Mouse (Mus musculus) forebrain, embryonic 15.5 days (tissue): Measurements from ENCODE around the gene Evi5. TPM values are rescaled to one million over a fixed set of nuclear protein-coding genes. Genes with fewer than 3 reads are reported as not detected.

Experiments used
- ATAC-seq: fragments of 200-750 bp; cut with Nextera tagmentation; replicated peaks from 2 replicates; pipeline ENCODE4 v1.8.0; 2017; ENCODE audit warnings: mild to moderate bottlenecking, moderate TSS enrichment, moderate library complexity
- H3K27ac ChIP-seq: fragments of 300-500 bp; sonication (generic); replicated peaks from 2 replicates; pipeline ENCODE4 v1.5.1; 2015; ENCODE audit warnings: mild to moderate bottlenecking, inconsistent platforms
- H3K27me3 ChIP-seq: fragments of 300-500 bp; sonication (generic); 2 replicates; pipeline ENCODE4 v1.6.1; 2015; ENCODE audit warnings: inconsistent platforms
- H3K36me3 ChIP-seq: fragments of 300-500 bp; sonication (generic); 2 replicates; pipeline ENCODE4 v1.6.1; 2015; ENCODE audit warnings: mild to moderate bottlenecking, inconsistent platforms
- H3K4me1 ChIP-seq: fragments of 300-500 bp; sonication (generic); 2 replicates; pipeline ENCODE4 v1.6.1; 2015; ENCODE audit warnings: inconsistent platforms
- H3K4me2 ChIP-seq: fragments of 300-500 bp; sonication (generic); replicated peaks from 2 replicates; pipeline ENCODE4 v1.6.1; 2015; ENCODE audit warnings: mild to moderate bottlenecking, inconsistent platforms
- H3K4me3 ChIP-seq: fragments of 300-500 bp; sonication (generic); 2 replicates; pipeline ENCODE4 v1.5.1; 2015; ENCODE audit warnings: mild to moderate bottlenecking, inconsistent platforms
- H3K9ac ChIP-seq: fragments of 300-500 bp; sonication (generic); replicated peaks from 2 replicates; pipeline ENCODE4 v1.6.1; 2015; ENCODE audit warnings: mild to moderate bottlenecking, inconsistent platforms
- H3K9me3 ChIP-seq: fragments of 300-500 bp; sonication (generic); 2 replicates; pipeline ENCODE4 v1.6.1; 2016; ENCODE audit warnings: inconsistent platforms
- WGBS: fragments of 180-500 bp; shearing (Covaris S2); methylation state at CpG from one replicate; pipeline ENCODE4 v1.1.7; 2015; ENCODE audit warnings: mixed read lengths; 5-methylcytosine and 5-hydroxymethylcytosine counted together
- polyA plus RNA-seq: library from polyadenylated mRNA; unstranded; fragments of >200 nt; fragmentation: Nextera tagmentation; extraction: Ambion mirVana; gene quantifications from 2 replicates; pipeline ENCODE4 v1.2.1, GENCODE M21; 2015

Gene Evi5
- polyA plus RNA-seq, 1 experiment from 2014 or later = 57.2 TPM

DNA sequence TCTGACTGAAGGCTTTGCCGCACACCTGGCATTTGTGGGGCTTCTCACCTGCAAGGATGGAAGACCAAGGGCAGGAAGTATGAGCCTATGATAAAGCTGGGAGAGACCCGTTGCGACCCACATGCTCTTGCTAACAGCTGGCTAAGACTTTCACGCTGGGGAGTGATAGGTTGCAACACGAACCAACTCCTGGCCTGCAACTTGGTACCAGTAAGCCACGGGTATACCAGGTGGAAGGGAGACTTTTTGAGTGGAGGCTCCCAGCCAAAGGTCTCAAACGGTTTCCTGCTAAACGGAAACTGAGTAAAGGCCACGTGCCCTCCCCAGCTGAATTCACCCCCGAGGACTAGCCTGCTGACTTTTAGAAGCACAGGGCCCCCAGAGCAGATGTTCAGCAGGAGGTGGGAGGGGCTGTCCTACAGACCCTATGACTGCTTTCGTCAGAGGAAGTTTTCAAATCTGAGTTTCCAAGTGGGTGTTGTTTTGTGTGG is 157.0 kb downstream of the Evi5 start:
- WGBS = 16% methylated on average over 11 of the region's 11 CpGs
- ATAC-seq = no peak
- Histone ChIP-seq H3K9me3 (no peaks in the 10 kb centered on the region), H3K27ac (no peak overlapping the region), H3K4me1 (peaks cover 15% of the 10 kb centered on the region), H3K4me3 (no peak overlapping the region), H3K9ac (no peak overlapping the region), H3K27me3 (peaks cover 59% of the 10 kb centered on the region), H3K36me3 (no peaks in the 10 kb centered on the region), H3K4me2 (no peak overlapping the region)

DNA sequence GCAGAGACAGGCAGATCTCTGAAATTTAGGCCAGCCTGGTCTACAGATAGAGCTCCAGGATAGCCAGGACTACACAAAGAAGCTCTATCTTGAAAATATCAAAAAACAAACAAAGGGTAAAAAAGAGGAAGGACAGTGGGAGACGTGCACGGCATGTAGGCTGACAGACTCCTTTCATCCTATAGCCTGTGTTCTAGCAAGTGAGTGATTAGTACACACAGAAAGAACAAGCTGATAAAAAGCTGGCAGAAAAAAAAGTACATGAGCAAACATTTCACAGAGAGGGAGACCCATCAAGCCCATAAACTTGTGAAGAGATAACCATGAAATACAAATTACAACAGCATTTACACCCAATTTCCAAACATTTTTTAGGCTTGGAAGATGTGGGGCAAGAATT is 163.2 kb downstream of the Evi5 start:
- H3K36me3 ChIP-seq = no peaks in the 10 kb centered on the region
- peaks cover 3% of the 10 kb centered on the region for H3K27me3 ChIP-seq
- no peak overlapping the region for H3K9ac ChIP-seq
- H3K9me3 ChIP-seq = no peaks in the 10 kb centered on the region
- 64% methylated on average over 2 of the region's 2 CpGs for WGBS
- no peak overlapping the region for H3K4me2 ChIP-seq
- ATAC-seq = no peak
- no peak overlapping the region for H3K27ac ChIP-seq
- no peaks in the 10 kb centered on the region for H3K4me1 ChIP-seq
- no peak overlapping the region for H3K4me3 ChIP-seq

DNA sequence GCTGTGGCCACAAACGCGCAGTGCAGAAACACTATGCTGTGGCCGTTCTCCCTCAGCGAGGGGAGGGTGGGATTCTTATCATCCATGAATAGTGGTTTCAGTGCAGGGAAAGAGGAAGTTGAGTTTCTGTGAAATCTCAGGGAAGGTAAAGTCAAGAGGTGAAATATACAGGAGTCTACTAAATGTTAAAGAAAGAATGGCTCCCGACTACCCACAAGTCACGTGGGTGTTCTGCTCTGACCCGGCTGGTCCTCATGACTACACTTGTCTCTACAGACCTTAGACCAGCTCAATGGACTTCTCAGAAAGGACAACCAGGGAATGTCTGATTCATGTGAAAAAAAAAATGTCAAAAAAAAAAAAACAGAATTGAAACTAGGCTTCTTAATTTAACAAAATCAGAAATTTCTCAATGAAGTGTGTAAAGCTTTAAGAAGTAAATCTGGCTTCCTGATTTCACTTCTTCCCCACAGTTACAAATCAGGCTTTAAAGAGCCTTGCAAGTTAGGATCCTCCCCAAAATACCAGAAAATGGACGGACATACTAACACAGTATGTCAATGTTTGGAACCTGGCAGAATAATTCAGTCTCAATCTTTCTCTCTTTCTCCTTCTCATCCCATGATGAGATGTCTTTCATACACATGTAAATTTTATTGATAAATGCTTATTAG is 166.6 kb downstream of the Evi5 start:
- H3K4me3 ChIP-seq = no peak overlapping the region
- no peak overlapping the region for H3K9ac ChIP-seq
- no peak for ATAC-seq
- H3K9me3 ChIP-seq = no peaks in the 10 kb centered on the region
- H3K36me3 ChIP-seq = no peaks in the 10 kb centered on the region
- H3K27me3 ChIP-seq = no peaks in the 10 kb centered on the region
- 89% methylated on average over 8 of the region's 8 CpGs for WGBS
- H3K4me2 ChIP-seq = no peak overlapping the region
- H3K27ac ChIP-seq = no peak overlapping the region
- no peaks in the 10 kb centered on the region for H3K4me1 ChIP-seq

DNA sequence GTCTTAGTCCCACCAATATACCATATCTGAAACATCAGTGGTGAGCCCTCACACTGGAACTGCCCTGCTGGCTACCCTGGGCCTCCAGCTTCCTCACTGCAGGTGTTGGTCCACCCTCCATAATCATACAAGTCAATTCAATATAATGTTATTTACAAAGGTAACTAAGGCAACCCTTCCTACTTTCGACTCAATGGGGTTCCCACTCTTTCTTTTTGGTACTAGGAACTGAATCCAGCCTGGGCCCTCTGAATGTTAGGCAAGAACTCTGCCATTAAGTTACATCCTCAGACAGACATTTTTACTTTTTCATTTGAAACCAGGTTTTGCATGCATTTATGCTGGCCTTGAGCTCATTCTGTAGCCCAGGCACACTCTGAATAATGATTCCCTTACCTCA is 168.6 kb downstream of the Evi5 start:
- no peaks in the 10 kb centered on the region for H3K4me1 ChIP-seq
- H3K27me3 ChIP-seq = no peaks in the 10 kb centered on the region
- no peaks in the 10 kb centered on the region for H3K9me3 ChIP-seq
- H3K4me2 ChIP-seq = no peak overlapping the region
- no peak overlapping the region for H3K4me3 ChIP-seq
- 90% methylated on average over 1 of the region's 1 CpGs for whole genome bisulfite sequencing
- H3K36me3 ChIP-seq = no peaks in the 10 kb centered on the region
- H3K9ac ChIP-seq = no peak overlapping the region
- no peak overlapping the region for H3K27ac ChIP-seq
- ATAC-seq = no peak

DNA sequence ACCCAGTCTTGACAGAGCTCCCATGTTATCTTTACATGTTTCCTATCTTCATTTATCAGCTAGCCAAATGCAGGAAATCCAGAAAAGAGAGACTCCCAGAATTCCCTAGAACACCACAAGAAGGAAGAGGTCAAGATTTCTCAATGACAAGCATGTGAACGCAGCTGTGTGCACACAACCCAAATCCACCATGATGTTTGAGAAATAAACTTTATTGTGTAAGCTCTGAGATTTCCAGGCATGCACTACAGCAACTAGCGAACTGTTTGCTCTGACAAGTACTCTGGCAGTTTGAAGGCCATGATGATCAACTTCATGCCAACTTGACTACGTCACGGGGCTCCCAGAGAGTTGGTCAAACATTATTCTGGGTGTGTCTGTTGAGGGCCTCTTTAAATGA is 169.2 kb downstream of the Evi5 start:
- H3K9me3 ChIP-seq = no peaks in the 10 kb centered on the region
- H3K4me2 ChIP-seq = no peak overlapping the region
- H3K27ac ChIP-seq = no peak overlapping the region
- no peaks in the 10 kb centered on the region for H3K36me3 ChIP-seq
- no peaks in the 10 kb centered on the region for H3K27me3 ChIP-seq
- H3K9ac ChIP-seq = no peak overlapping the region
- WGBS = 93% methylated on average over 4 of the region's 4 CpGs
- ATAC-seq = no peak
- H3K4me3 ChIP-seq = no peak overlapping the region
- no peaks in the 10 kb centered on the region for H3K4me1 ChIP-seq

DNA sequence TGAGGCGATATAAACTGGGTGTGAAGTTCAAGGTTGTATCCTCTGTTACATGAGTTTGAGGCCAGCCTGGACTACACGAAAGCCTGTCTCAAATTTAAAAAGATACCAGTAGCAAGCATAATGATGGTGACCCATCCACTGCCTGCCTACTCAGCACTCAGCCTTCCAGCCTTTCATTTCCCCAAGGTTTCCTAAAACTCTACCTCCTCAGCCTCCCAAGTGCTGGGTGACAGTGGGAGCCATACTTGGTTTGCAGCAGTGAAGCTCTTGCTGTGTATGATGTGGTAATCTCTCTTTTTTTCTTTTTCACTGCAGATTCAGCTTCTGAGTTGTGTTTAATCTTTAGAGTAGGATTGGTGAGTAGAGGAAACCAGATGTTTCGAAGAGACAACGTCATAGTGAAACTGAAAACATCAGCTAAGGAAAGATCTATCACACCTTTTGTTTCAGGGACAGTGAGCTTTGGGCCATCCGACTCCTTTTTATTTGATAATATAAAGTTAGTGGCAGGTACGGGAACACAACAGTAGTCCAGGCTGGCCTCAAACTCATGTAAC is 171.6 kb downstream of the Evi5 start:
- Histone ChIP-seq H3K4me3 (no peak overlapping the region), H3K4me1 (no peaks in the 10 kb centered on the region), H3K27ac (no peak overlapping the region), H3K9ac (no peak overlapping the region), H3K27me3 (no peaks in the 10 kb centered on the region), H3K9me3 (no peaks in the 10 kb centered on the region), H3K4me2 (no peak overlapping the region), H3K36me3 (no peaks in the 10 kb centered on the region)
- ATAC-seq = no peak
- WGBS = 89% methylated on average over 6 of the region's 6 CpGs

DNA sequence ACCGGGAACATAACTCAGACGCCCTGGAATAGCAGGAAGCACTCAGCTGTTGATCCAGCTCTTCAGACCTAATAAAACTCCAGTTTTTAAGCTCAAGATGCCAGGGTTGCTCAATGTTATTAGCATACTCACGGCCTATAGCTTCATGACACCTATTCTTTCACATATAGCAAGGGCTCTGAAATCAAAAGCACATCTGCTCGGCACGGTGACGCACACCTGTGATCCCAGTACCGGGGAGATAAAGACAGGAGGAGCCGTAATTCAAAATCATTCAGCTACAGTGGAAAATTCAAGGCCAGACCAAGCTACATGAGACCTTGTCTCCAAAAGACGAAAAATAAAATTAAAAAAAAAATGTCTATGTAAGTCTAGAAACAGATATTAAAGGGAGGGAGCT is 173.2 kb downstream of the Evi5 start:
- H3K27ac ChIP-seq = no peak overlapping the region
- H3K4me1 ChIP-seq = no peaks in the 10 kb centered on the region
- H3K36me3 ChIP-seq = no peaks in the 10 kb centered on the region
- WGBS = 87% methylated on average over 9 of the region's 9 CpGs
- no peaks in the 10 kb centered on the region for H3K9me3 ChIP-seq
- no peak overlapping the region for H3K4me2 ChIP-seq
- ATAC-seq = no peak
- H3K4me3 ChIP-seq = no peak overlapping the region
- H3K27me3 ChIP-seq = no peaks in the 10 kb centered on the region
- H3K9ac ChIP-seq = no peak overlapping the region

DNA sequence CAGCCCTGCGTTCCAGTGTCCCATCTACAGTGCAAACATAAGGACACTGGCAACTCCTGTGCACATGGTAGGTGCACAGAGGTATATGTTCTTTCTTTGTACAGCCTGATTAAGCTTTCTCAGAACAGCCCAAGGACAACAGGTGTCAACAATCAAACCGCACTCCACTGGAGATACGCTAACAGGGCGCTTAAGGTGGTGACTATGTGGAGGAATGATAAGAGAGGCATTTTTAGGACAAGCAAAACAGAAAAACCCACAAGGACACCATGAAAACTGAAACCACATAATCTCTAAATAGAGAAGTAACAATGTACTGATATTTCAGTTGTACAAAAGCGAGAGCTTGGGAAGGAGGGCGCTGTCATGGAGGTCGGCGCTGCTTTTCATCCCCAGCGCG is 174.0 kb downstream of the Evi5 start:
- H3K4me1 ChIP-seq = no peaks in the 10 kb centered on the region
- no peaks in the 10 kb centered on the region for H3K9me3 ChIP-seq
- ATAC-seq = no peak
- H3K4me3 ChIP-seq = no peak overlapping the region
- no peaks in the 10 kb centered on the region for H3K36me3 ChIP-seq
- 90% methylated on average over 10 of the region's 10 CpGs for WGBS
- H3K27me3 ChIP-seq = no peaks in the 10 kb centered on the region
- H3K4me2 ChIP-seq = no peak overlapping the region
- H3K27ac ChIP-seq = no peak overlapping the region
- no peak overlapping the region for H3K9ac ChIP-seq

DNA sequence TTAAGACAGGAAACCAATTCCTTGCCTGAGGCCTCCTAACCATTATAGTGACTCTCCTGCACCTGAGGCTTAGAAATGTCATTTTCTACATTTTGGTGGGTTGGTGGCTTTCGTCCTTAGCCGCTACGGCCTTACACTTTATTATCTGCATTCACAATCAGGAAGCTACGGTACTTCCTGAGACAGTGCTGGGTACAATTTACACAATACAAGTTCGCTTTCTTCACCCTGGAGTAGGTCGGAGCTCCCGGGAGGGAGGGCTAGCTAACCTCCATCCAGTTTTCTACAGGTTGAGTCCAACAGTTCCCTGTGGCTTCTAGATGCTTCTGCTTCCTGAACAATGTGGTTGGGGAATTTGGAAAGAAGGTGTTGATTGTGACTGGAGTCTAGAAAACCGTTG is 176.0 kb downstream of the Evi5 start:
- WGBS = 85% methylated on average over 8 of the region's 8 CpGs
- Histone ChIP-seq H3K4me1 (no peaks in the 10 kb centered on the region), H3K27ac (no peak overlapping the region), H3K27me3 (no peaks in the 10 kb centered on the region), H3K9ac (no peak overlapping the region), H3K4me2 (no peak overlapping the region), H3K36me3 (no peaks in the 10 kb centered on the region), H3K4me3 (no peak overlapping the region), H3K9me3 (no peaks in the 10 kb centered on the region)
- no peak for ATAC-seq

DNA sequence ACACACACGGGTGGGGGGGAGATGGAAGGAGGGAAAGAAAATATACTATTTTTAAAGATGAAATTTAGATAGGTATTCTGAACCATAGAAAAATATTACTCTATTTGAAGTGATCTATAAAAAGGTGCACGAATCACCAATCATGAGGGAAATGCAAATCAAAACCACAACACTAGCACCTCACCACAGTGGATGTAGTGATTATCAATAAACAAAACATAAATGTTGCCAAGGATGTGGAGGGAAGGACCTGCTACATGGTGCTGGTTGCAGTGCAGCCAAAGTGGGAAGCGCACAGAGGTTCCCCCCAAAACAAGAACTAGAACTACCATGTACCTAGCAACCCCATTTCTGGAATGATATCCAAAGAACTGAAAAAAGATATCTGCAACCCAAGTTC is 179.9 kb downstream of the Evi5 start:
- Histone ChIP-seq H3K9ac (no peak overlapping the region), H3K36me3 (no peaks in the 10 kb centered on the region), H3K27ac (no peak overlapping the region), H3K9me3 (no peaks in the 10 kb centered on the region), H3K27me3 (no peaks in the 10 kb centered on the region), H3K4me2 (no peak overlapping the region), H3K4me3 (no peak overlapping the region), H3K4me1 (no peaks in the 10 kb centered on the region)
- 76% methylated on average over 3 of the region's 3 CpGs for WGBS
- no peak for ATAC-seq

Other genes starting within 250 kb of the Evi5 start
- gene Gfi1, start 149.1 kb downstream of the Evi5 start, polyA plus RNA-seq = not detected in 2 replicates
- gene Ube2d2b, start 45.0 kb downstream of the Evi5 start, polyA plus RNA-seq = 0.10 and 0.14 TPM in 2 replicates
- 69.9 and 71.3 TPM in 2 replicates for gene Rpl5, start 25.4 kb upstream of the Evi5 start, polyA plus RNA-seq
- 31.5 and 31.9 TPM in 2 replicates for gene Fam69a, start 112.0 kb upstream of the Evi5 start, polyA plus RNA-seq
- gene Mtf2, start 190.6 kb upstream of the Evi5 start, polyA plus RNA-seq = 143 and 144 TPM in 2 replicates